Mouse (Mus musculus): ENCODE results near the gene Zbtb44.

Gene Zbtb44

GRCm38 (mm10) chr9:31070706-31071105, 40.3 kb downstream of the Zbtb44 start:
- DNase-seq (ENCODE audit: low read depth, low spot score): peak; percentile 56

GRCm38 (mm10) chr9:31072256-31072655, 41.8 kb downstream of the Zbtb44 start:
- DNase-seq (ENCODE audit: low read depth, low spot score): no peak

GRCm38 (mm10) chr9:31073797-31074196, 43.4 kb downstream of the Zbtb44 start:
- peak; percentile 57 for DNase-seq (ENCODE audit: low read depth, low spot score)

GRCm38 (mm10) chr9:31074836-31075235, 44.4 kb downstream of the Zbtb44 start:
- no peak for DNase-seq (ENCODE audit: low read depth, low spot score)

DNA sequence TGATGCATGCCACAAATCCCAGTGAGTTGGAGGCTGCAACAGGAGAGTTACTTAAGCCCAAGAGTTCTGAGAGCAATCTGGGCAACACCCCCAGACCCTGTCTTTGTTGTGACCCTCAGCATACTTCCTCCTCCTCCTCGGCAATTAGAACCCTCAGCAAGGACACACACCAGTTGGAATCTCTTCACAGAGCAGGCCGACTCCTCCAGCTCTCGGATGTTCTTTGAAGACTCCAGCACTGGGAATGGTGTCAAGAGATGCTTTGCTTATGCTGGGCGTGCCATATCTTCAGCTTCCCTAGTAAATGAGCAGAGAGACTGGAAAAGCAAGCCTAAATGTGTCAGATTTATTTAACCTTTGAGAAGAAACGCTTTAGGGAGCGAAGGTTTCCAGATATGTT, 50.3 kb downstream of the Zbtb44 start:
- peak; percentile 14 for DNase-seq (ENCODE audit: low read depth, low spot score)

DNA sequence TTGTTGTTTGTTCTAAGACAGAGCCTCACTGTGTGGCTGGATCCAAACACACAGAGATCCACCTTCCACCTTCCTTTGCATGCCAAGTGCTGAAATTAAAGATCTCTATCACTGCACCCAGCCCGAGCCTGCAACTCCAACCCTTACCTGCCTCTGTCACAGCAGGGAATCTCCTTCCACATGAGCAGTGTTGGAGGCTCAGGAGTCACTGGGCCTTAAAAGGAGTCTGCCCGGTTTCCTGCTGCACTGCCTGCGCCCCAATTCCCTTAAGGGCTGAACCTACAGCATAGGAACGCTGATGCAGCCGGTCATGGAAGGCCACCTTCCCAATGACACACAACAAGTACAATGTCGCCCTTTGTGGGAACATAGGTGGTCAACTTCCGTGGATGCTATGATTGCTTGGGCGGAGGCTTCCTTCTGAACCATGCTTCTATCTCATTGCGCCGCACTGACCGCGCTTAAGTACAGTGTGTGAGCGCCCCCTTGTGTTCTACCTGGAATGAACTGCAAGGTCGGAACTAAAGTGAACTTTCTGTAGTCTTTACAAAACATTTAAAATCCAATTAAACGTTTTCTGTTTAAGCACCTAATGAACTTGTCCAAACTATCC, 51.7 kb downstream of the Zbtb44 start:
- peak; percentile 91 for DNase-seq (ENCODE audit: low read depth, low spot score)

GRCm38 (mm10) chr9:31082771-31083170, 52.3 kb downstream of the Zbtb44 start:
- no peak for DNase-seq (ENCODE audit: low read depth, low spot score)

- DNase-seq (ENCODE audit: low read depth, low spot score): no peak
These were observed 55.1 kb downstream of the Zbtb44 start for GRCm38 (mm10) chr9:31085556-31085955.

DNA sequence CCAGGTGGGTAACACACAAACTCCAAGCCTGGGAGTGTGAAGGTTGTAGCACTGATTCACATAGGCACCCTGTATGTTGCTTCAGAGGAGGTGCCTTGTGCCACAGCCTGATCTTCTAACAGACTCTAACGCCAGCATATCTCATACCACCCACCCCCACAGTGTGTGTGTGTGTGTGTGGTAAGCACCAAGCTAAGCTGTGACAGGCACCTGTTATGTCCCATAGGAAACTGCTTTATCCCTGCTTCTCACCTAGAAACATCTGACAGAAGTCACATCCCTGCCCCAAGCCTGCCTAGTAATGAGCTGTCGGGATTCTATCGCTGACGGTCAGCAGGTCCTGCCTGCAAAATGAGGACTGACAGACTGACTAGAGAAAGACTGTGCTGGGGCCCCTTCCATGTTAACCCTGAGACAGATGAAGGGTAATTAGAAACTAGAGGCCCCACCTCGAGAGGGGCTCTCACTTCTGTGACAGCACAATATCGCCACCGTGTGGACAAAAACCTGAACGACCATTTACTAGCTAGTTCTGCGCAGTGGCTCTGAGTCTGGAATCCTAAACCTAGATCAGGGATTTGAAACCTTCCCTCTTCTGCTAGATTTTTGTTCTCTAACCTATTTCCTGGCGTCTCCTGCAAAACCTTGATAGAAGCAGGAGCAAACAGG, 55.8 kb downstream of the Zbtb44 start:
- peak; percentile 81 for DNase-seq (ENCODE audit: low read depth, low spot score)

DNA sequence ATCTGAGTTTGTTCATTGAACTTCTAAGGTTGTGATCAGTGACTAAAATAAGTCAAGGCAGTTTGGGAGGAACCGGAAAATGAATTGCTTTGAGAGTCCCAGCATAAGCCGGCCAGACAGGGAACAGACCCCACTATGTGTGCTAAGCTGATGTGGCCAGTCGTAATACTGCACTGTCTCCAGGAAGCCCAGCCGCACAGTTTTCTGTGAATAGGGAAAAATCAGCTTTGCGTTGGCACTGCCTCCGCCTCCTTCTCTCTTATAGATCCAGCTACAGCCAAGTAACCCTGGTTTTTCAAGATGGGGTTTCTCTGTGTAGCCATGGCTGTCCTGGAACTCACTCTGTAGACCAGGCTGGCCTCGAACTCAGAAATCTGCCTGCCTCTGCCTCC, 56.3 kb downstream of the Zbtb44 start:
- no peak for DNase-seq (ENCODE audit: low read depth, low spot score)

DNA sequence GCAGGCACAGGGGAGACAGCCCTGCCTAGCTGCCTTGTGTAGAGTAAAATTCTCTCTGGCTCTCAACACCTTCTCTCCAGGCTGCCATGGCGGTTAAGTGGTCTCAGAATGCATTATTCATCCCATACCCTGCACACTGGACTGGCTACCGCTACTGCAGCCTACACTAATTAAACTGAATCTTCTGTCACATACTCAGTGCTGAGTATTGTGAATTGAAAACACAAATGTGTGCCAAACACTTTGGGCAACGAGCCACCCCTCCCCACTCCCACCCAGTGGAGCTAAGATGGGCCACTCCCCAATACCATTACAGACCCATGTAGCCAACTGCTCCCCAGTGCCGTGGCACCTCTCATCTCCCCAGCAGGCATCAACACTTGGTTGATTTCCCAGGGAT, 57.0 kb downstream of the Zbtb44 start:
- DNase-seq (ENCODE audit: low read depth, low spot score): no peak

DNA sequence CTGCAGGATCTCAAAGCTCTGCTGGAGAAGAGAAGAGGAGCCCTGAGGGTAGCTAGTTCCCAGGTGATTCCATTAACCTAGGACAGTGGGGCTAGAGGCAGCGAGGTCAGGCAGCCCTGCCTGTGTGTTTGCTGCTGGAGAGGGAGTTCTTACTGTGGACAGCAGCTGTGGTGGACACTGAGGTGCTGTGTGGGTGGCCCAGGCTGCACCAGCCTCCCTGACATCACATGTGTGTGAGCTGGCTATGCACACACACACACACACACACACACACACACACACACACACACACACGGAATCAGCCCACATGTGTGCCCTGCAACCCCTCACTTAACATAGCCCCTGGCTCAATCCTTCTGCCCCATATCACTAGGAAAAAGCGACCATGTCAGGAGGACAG, 57.7 kb downstream of the Zbtb44 start:
- no peak for DNase-seq (ENCODE audit: low read depth, low spot score)

GRCm38 (mm10) chr9:31088883-31089282, 58.4 kb downstream of the Zbtb44 start:
- no peak for DNase-seq (ENCODE audit: low read depth, low spot score)

GRCm38 (mm10) chr9:31089541-31089940, 59.1 kb downstream of the Zbtb44 start:
- DNase-seq (ENCODE audit: low read depth, low spot score): no peak

GRCm38 (mm10) chr9:31090081-31091023, 59.9 kb downstream of the Zbtb44 start:
- DNase-seq (ENCODE audit: low read depth, low spot score): peak; percentile 91

- DNase-seq (ENCODE audit: low read depth, low spot score): no peak
These were observed 60.7 kb downstream of the Zbtb44 start for GRCm38 (mm10) chr9:31091162-31091581.

GRCm38 (mm10) chr9:31092111-31092832, 61.8 kb downstream of the Zbtb44 start:
- DNase-seq (ENCODE audit: low read depth, low spot score): peak; percentile 25

DNA sequence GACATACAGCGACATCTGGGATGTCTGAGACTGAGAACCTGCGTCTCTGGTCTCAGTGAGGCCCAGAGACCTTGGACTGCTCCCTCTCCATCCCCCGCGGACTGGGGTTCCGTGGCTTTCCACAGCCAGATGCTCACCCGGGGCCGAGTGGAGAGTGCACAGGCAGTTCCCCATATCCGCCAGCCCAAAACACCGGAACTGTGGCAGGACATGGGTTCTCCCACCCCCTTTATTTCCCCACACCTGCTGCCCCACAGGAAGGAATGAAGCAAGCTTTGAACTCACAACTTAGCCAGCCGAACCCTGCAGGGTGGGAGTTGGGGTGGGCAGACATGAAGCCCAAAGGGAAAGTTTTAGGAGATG, 62.4 kb downstream of the Zbtb44 start:
- no peak for DNase-seq (ENCODE audit: low read depth, low spot score)

GRCm38 (mm10) chr9:31097088-31098082, 66.9 kb downstream of the Zbtb44 start:
- no peak for DNase-seq (ENCODE audit: low read depth, low spot score)

GRCm38 (mm10) chr9:31098118-31098517, 67.7 kb downstream of the Zbtb44 start:
- DNase-seq (ENCODE audit: low read depth, low spot score): peak; percentile 85

GRCm38 (mm10) chr9:31108464-31108863, 78.0 kb downstream of the Zbtb44 start:
- DNase-seq (ENCODE audit: low read depth, low spot score): no peak
